In the genomic region with DNA sequence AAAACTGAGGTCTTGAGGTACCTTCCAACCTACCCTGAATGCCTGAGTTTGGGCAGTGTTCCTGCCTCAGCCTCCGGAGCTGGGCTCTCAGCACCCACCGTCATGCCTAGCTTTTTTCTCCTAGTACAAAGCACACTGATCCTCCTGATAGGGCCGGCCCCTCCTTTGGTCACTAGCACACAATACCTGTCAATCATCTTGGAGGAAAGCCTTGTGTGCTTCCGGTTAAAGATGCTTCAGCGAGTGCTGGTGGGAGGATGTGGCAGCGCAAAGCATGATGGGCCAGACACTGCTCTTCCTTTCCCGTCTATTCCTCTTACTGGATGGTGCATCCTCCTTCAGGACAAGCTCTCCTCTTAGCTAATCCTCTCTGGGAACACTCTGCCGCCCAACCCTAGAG, we compare ENCODE assay signal across 23 mouse cellular contexts. TPM values are rescaled to one million over a fixed set of nuclear protein-coding genes. Genes with fewer than 3 reads are reported as not detected.
DNase-seq lines count a peak whose midpoint lies in the region; ATAC-seq lines count a peak whose summit lies in the region.
"Had no signal": no experiment of that assay in that cellular context is flagged by ENCODE, and none has a peak within 500 bp of the region (broad histone marks: within the 10 kb centered on the region; RNA-seq: fewer than 3 reads in every experiment).

No protein-coding gene starts in this region.

- peak; percentile 21 for DNase-seq in retina, postnatal 1 day
- no peak for DNase-seq in retina, embryonic 14.5 days (ENCODE audit: low spot score)
- peak; percentile 28 for DNase-seq in CD4-positive, CD25-positive, alpha-beta regulatory T cell, adult 2 months (ENCODE audit: low read depth, low spot score)
- DNase-seq in R1 (ENCODE audit: low read depth, low spot score), result peak; percentile 59
- no peak for DNase-seq in natural killer cell, adult 2 months (ENCODE audit: low spot score in 2 of 2)
- DNase-seq in kidney, postnatal 25 days, result no peak
- DNase-seq: adrenal gland, postnatal 10 days; B cell, adult 2 months; cerebellum, adult 11 months; cerebellum, adult 9-10 months; heart, postnatal 14 days; kidney, adult 8-10 months; lung, postnatal 36 days; midbrain, embryonic 14.5 days; right cerebral cortex, postnatal 14 days had no signal

- ATAC-seq in megakaryocyte-erythroid progenitor cell, adult 5-6 weeks (replicated peaks; ENCODE audit: low FRiP score, low TSS enrichment, poor library complexity, severe bottlenecking), result 0 out of 2 replicates have a peak, but pooled peaks have one; percentile 28
- ATAC-seq in granulocyte monocyte progenitor cell, adult 5-6 weeks (replicated peaks; ENCODE audit: poor library complexity, severe bottlenecking), result no peak; the same call in 1 of the 2 replicates
- ATAC-seq: forebrain, postnatal 0 days; hindbrain, postnatal 0 days had no signal

RNA-seq across cellular contexts. Expression of a gene that starts 12.2 kb away (rescaled TPM):
- total RNA-seq in megakaryocyte-erythroid progenitor cell, adult 5-6 weeks (2014; fragmentation: Nextera tagmentation), result not detected in 2 replicates
- not detected in 2 replicates for total RNA-seq in megakaryocyte-erythroid progenitor cell, adult 5-6 weeks (2017)
- total RNA-seq in granulocyte monocyte progenitor cell, adult 5-6 weeks (2014; fragmentation: Nextera tagmentation), result not detected in 2 replicates
- not detected in 2 replicates for total RNA-seq in granulocyte monocyte progenitor cell, adult 5-6 weeks (2017)
- total RNA-seq: adrenal gland, postnatal 10 days; forebrain, postnatal 0 days; gastrocnemius, adult 8-10 months; heart, postnatal 14 days; hindbrain, postnatal 0 days; layer of hippocampus, postnatal 10 days; left cerebral cortex, adult 18-20 months; left cerebral cortex, postnatal 14 days had no signal

RNA-seq across cellular contexts. Expression of a gene that starts 29.2 kb away (rescaled TPM):
- total RNA-seq in megakaryocyte-erythroid progenitor cell, adult 5-6 weeks (2014; fragmentation: Nextera tagmentation), result 211 and 242 TPM in 2 replicates
- 228 and 233 TPM in 2 replicates for total RNA-seq in megakaryocyte-erythroid progenitor cell, adult 5-6 weeks (2017)
- 573 and 588 TPM in 2 replicates for total RNA-seq in granulocyte monocyte progenitor cell, adult 5-6 weeks (2014; fragmentation: Nextera tagmentation)
- total RNA-seq in granulocyte monocyte progenitor cell, adult 5-6 weeks (2017), result 434 and 584 TPM in 2 replicates

RNA-seq across cellular contexts. Expression of a gene that starts 52.9 kb away (rescaled TPM):
- 1.5 TPM in 1 of 2 replicates, not detected in the other for total RNA-seq in megakaryocyte-erythroid progenitor cell, adult 5-6 weeks (2014; fragmentation: Nextera tagmentation)
- 0.38 and 0.57 TPM in 2 replicates for total RNA-seq in megakaryocyte-erythroid progenitor cell, adult 5-6 weeks (2017)
- 7.9 and 8.7 TPM in 2 replicates for total RNA-seq in granulocyte monocyte progenitor cell, adult 5-6 weeks (2014; fragmentation: Nextera tagmentation)
- total RNA-seq in granulocyte monocyte progenitor cell, adult 5-6 weeks (2017), result 9.4 and 10.3 TPM in 2 replicates
- total RNA-seq: gastrocnemius, adult 8-10 months; left cerebral cortex, adult 18-20 months had no signal

Comparison
In these comparisons a context has a peak if more than half of its experiments do, and no peak if none do; other contexts are left out.
1. DNase-seq: peak in retina, postnatal 1 day (single experiment), CD4-positive, CD25-positive, alpha-beta regulatory T cell, adult 2 months (single experiment) and R1 (single experiment); none in retina, embryonic 14.5 days (single experiment), natural killer cell, adult 2 months (0 of 2) and kidney, postnatal 25 days (0 of 2).